Mouse (Mus musculus) gastrocnemius, adult 2 months (tissue): ENCODE measurements around the gene Psmd11. TPM values are rescaled to one million over a fixed set of nuclear protein-coding genes. Genes with fewer than 3 reads are reported as not detected.
"Not testable (repeated sequence)": the region's sequence is repeated elsewhere in the genome, so short reads cannot be mapped to it uniquely, and the experiment has no call there.

Experiments
- DNase-seq: peaks from one replicate; pipeline ENCODE4 v3.0.0; 2022
- H3K27ac ChIP-seq: fragments of 200-600 bp; 2 replicates; pipeline ENCODE4 v1.8.1; 2022; ENCODE audit warnings: mild to moderate bottlenecking
- H3K4me3 ChIP-seq: fragments of 200-600 bp; 2 replicates; pipeline ENCODE4 v1.8.1; 2022; ENCODE audit warnings: mild to moderate bottlenecking, moderate library complexity
- CTCF ChIP-seq: fragments of 200-600 bp; IDR thresholded peaks from 2 replicates; pipeline ENCODE4 v1.8.1; 2022; ENCODE audit warnings: antibody characterized with exemption, mild to moderate bottlenecking, moderate library complexity
- intact Hi-C: fragments of 180-260 bp; cut with DNase I; formaldehyde crosslinking; loops from one replicate; pipeline ENCODE4 v1.15.1; 2025
- long read RNA-seq, 2 experiments: library from polyadenylated mRNA; stranded (forward); transcript quantifications; one replicate each; pipeline ENCODE4 v2.0.0; 2021
- total RNA-seq, 2 experiments: library from RNA; stranded (reverse); gene quantifications; 2 replicates each; pipeline ENCODE4 v1.2.3; 2021

Gene Psmd11
- 100 to 1,000 TPM; 138 to 169 TPM for total RNA-seq
- long read RNA-seq, experiment 1, transcript Psmd11-201 (14 exons, 2,848 nt): major isoform, 74 of 90 reads
- long read RNA-seq, experiment 1, transcript Psmd11-214 (13 exons, 1,626 nt): minor isoform, 10 of 90 reads
- long read RNA-seq, experiment 1, partial matches to known transcripts: 3 of 90 reads
- long read RNA-seq, experiment 1, other reads (novel, unspliced or antisense): 3 of 90 reads
- long read RNA-seq, experiment 2, transcript Psmd11-214 (13 exons, 1,626 nt): minor isoform, 9 of 91 reads
- long read RNA-seq, experiment 2, transcript Psmd11-201 (14 exons, 2,848 nt): major isoform, 77 of 91 reads
- long read RNA-seq, experiment 2, partial matches to known transcripts: 2 of 91 reads
- long read RNA-seq, experiment 2, other reads (novel, unspliced or antisense): 3 of 91 reads

- Histone ChIP-seq H3K27ac (peak within 1 kb of the TSS; percentile 98), H3K4me3 (peak within 1 kb of the TSS; percentile 85)
- TF ChIP-seq CTCF: peak; percentile 78
- peak; percentile 97 for DNase-seq
- intact Hi-C loops: loop anchor here (2.0 kb wide), 1 partner anchor 242 kb away; no protein-coding TSS in a partner anchor
Measured at GRCm38 (mm10) chr11:80428381-80429008, at the start of gene Psmd11. Gene Psmd11 (plus strand): TSS chr11:80428615.

GRCm38 (mm10) chr11:80379184-80379583, 49.2 kb upstream of the Psmd11 start:
- intact Hi-C loops, H3K27ac ChIP-seq, H3K4me3 ChIP-seq, DNase-seq: not testable (repeated sequence)

- DNase-seq: peak; percentile 31
- intact Hi-C loops: no loop called here
- Histone ChIP-seq H3K4me3 (peak overlapping the region; percentile 84), H3K27ac (peak overlapping the region; percentile 95)
- no peak for TF ChIP-seq CTCF
Measured at GRCm38 (mm10) chr11:80382626-80383018, 45.8 kb upstream of the Psmd11 start.

GRCm38 (mm10) chr11:80383019-80383625, 45.3 kb upstream of the Psmd11 start, which contains the start of gene Zfp207:
Gene Zfp207 (plus strand): TSS chr11:80383279.
- DNase-seq: peak; percentile 99
- H3K4me3 ChIP-seq: peak within 1 kb of the TSS; percentile 84
- TF ChIP-seq CTCF: no peak
- H3K27ac ChIP-seq: peak within 1 kb of the TSS; percentile 95
- intact Hi-C loops: no loop called here

GRCm38 (mm10) chr11:80383626-80384046, 44.8 kb upstream of the Psmd11 start:
- no peak for TF ChIP-seq CTCF
- Histone ChIP-seq H3K27ac (peak overlapping the region; percentile 95), H3K4me3 (peak overlapping the region; percentile 84)
- intact Hi-C loops: no loop called here
- no peak for DNase-seq

GRCm38 (mm10) chr11:80384461-80384860, 44.0 kb upstream of the Psmd11 start:
- peak overlapping the region; percentile 95 for H3K27ac ChIP-seq

GRCm38 (mm10) chr11:80385055-80385454, 43.4 kb upstream of the Psmd11 start:
- no peak for DNase-seq
- TF ChIP-seq CTCF: no peak
- H3K27ac ChIP-seq: peak overlapping the region; percentile 95; the same call in 1 of the 2 replicates
- H3K4me3 ChIP-seq: peak overlapping the region; percentile 84
- intact Hi-C loops: no loop called here

More at GRCm38 (mm10) chr11:80384461-80384860, 44.0 kb upstream of the Psmd11 start:
- peak overlapping the region; percentile 84 for H3K4me3 ChIP-seq
- no peak for TF ChIP-seq CTCF
- intact Hi-C loops: no loop called here
- no peak for DNase-seq

- TF ChIP-seq CTCF: no peak
- peak overlapping the region; percentile 84 for H3K4me3 ChIP-seq
- intact Hi-C loops: no loop called here
Measured at GRCm38 (mm10) chr11:80386790-80387189, 41.6 kb upstream of the Psmd11 start.

GRCm38 (mm10) chr11:80389885-80390284, 38.5 kb upstream of the Psmd11 start:
- intact Hi-C loops: no loop called here
- DNase-seq: no peak
- TF ChIP-seq CTCF: no peak
- H3K27ac ChIP-seq: no peak overlapping the region
- no peak overlapping the region for H3K4me3 ChIP-seq

More at GRCm38 (mm10) chr11:80386790-80387189, 41.6 kb upstream of the Psmd11 start:
- no peak for DNase-seq
- no peak overlapping the region for H3K27ac ChIP-seq

- TF ChIP-seq CTCF: no peak
- intact Hi-C loops: no loop called here
- DNase-seq: no peak
- no peak overlapping the region for H3K4me3 ChIP-seq
- H3K27ac ChIP-seq: no peak overlapping the region
Measured at GRCm38 (mm10) chr11:80391407-80392120, 36.9 kb upstream of the Psmd11 start.

- TF ChIP-seq CTCF: no peak
- H3K4me3 ChIP-seq: no peak overlapping the region
- intact Hi-C loops: no loop called here
- H3K27ac ChIP-seq: no peak overlapping the region
- DNase-seq: no peak
Measured at GRCm38 (mm10) chr11:80395930-80396329, 32.5 kb upstream of the Psmd11 start.

- Histone ChIP-seq H3K27ac (no peak overlapping the region), H3K4me3 (no peak overlapping the region)
- no peak for TF ChIP-seq CTCF
- no peak for DNase-seq
- intact Hi-C loops: no loop called here
Measured at GRCm38 (mm10) chr11:80396617-80397016, 31.8 kb upstream of the Psmd11 start.

GRCm38 (mm10) chr11:80407878-80408277, 20.5 kb upstream of the Psmd11 start:
- DNase-seq, H3K27ac ChIP-seq, intact Hi-C loops, H3K4me3 ChIP-seq: not testable (repeated sequence)
